Mouse (Mus musculus) forebrain, embryonic 11.5 days (tissue): Measurements from ENCODE around the gene Aldh3a2. TPM values are rescaled to one million over a fixed set of nuclear protein-coding genes. Genes with fewer than 3 reads are reported as not detected.
"Not testable (repeated sequence)": the region's sequence is repeated elsewhere in the genome, so short reads cannot be mapped to it uniquely, and the experiment has no call there.

ENCODE experiments used
- ATAC-seq: fragments of 200-750 bp; cut with Nextera tagmentation; replicated peaks from 2 replicates; pipeline ENCODE4 v1.8.0; 2017; ENCODE audit warnings: moderate TSS enrichment; ENCODE audit not compliant: low FRiP score
- DNase-seq: peaks from one replicate; pipeline ENCODE4 v3.0.0-alpha.2; 2017; ENCODE audit warnings: low spot score
- H3K27ac ChIP-seq: fragments of 300-500 bp; sonication (generic); 2 replicates; pipeline ENCODE4 v1.5.1; 2014; ENCODE audit warnings: low read depth, low read length
- H3K27me3 ChIP-seq: fragments of 300-500 bp; sonication (generic); 2 replicates; pipeline ENCODE4 v1.6.1; 2014; ENCODE audit warnings: mild to moderate bottlenecking, low read length, mixed read lengths; ENCODE audit not compliant: control insufficient read depth, insufficient read depth
- H3K36me3 ChIP-seq: fragments of 300-500 bp; sonication (generic); 2 replicates; pipeline ENCODE4 v1.6.1; 2014; ENCODE audit warnings: mild to moderate bottlenecking, low read length, moderate library complexity, mixed read lengths; ENCODE audit not compliant: control insufficient read depth, insufficient read depth
- H3K4me1 ChIP-seq: fragments of 300-500 bp; sonication (generic); replicated peaks from 2 replicates; pipeline ENCODE4 v1.6.1; 2014; ENCODE audit warnings: low read length, mixed read lengths; ENCODE audit not compliant: control insufficient read depth, insufficient read depth
- H3K4me2 ChIP-seq: fragments of 300-500 bp; sonication (generic); 2 replicates; pipeline ENCODE4 v1.6.1; 2014; ENCODE audit warnings: low read depth, mild to moderate bottlenecking, low read length, moderate library complexity, mixed read lengths; ENCODE audit not compliant: severe bottlenecking
- H3K4me3 ChIP-seq: fragments of 300-500 bp; sonication (generic); 2 replicates; pipeline ENCODE4 v1.5.1; 2014; ENCODE audit warnings: low read depth, low read length
- H3K9ac ChIP-seq: fragments of 300-500 bp; sonication (generic); 2 replicates; pipeline ENCODE4 v1.6.1; 2014; ENCODE audit warnings: low read length
- H3K9me3 ChIP-seq: fragments of 300-500 bp; sonication (generic); 2 replicates; pipeline ENCODE4 v1.6.1; 2016; ENCODE audit warnings: low read length, mixed read lengths; ENCODE audit not compliant: control insufficient read depth
- WGBS: fragments of 180-500 bp; shearing (Covaris S2); extraction: QIAGEN DNeasy Blood & Tissue Kit; methylation state at CpG from one replicate; pipeline ENCODE4 v1.1.7; 2014; 5-methylcytosine and 5-hydroxymethylcytosine counted together
- polyA plus RNA-seq: library from polyadenylated mRNA; unstranded; fragments of >200 nt; fragmentation: Nextera tagmentation; extraction: Ambion mirVana; gene quantifications from 2 replicates; pipeline ENCODE4 v1.2.1, GENCODE M21; 2014

The Aldh3a2 gene
- polyA plus RNA-seq, 1 experiment from 2014 or later: 21.8 TPM

DNA sequence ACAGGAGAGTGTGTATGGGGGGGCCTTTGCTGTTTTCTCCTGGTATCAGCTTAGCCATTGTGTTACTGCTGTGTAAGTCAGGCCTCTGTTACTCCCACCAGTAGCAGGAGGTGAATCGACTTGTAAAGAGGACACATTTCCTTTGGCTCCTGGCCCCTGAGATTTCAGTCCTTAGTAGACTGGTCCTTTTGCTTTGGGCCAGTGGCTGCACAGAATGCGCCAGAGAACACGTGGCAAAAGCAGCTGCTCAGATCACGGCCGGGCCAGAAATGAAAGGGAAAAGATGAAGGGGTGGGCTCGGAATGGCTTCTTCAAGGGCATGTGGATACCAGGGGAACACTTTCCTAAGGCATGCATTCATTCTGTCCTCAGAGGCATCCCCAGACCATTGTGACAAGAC lies 65.1 kb downstream of the Aldh3a2 start:
- DNase-seq (no peak), ATAC-seq (no peak)
- H3K9me3 ChIP-seq: no peaks in the 10 kb centered on the region
- no peaks in the 10 kb centered on the region for H3K36me3 ChIP-seq
- no peaks in the 10 kb centered on the region for H3K4me1 ChIP-seq
- H3K27ac ChIP-seq: no peak overlapping the region
- no peak overlapping the region for H3K4me2 ChIP-seq
- no peak overlapping the region for H3K4me3 ChIP-seq
- no peak overlapping the region for H3K9ac ChIP-seq
- H3K27me3 ChIP-seq: no peaks in the 10 kb centered on the region
- 77% methylated on average over 6 of the region's 6 CpGs for WGBS

DNA sequence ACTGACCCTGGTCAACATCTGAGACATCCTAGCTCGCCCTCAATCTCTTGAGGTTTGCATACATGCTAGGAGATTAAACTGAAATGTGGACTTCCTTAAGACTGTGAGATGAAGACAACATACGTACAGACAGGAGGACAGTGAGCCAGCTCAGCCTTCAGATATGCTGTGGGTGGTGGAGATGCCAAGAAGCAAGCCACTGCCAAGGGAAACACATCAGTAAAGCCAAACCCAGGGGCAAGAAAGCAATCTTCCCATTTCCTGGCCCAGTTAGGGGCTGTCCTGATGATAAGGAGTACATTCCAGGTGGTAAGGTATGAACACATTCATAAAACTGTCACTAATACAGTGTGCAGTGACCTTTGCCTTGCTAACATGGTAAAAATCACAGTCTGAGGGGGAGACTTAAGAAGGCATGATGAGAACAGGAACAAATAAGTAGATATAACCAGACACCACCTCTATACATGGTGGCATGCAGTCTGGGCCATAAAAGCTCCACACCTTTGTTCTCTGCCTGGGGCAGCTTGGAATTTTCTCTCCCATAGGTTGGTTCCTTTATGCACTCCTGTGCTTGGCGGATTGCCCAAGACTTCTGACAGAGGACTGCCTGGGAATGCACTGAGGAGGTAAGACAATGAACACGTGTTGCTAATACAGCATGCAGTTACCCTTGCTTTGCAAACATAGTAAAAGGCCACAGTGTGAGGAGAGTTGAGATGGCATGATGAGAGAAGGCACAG lies 67.5 kb downstream of the Aldh3a2 start:
- Histone ChIP-seq H3K9ac (no peak overlapping the region), H3K4me1 (no peaks in the 10 kb centered on the region), H3K4me3 (no peak overlapping the region)

DNA sequence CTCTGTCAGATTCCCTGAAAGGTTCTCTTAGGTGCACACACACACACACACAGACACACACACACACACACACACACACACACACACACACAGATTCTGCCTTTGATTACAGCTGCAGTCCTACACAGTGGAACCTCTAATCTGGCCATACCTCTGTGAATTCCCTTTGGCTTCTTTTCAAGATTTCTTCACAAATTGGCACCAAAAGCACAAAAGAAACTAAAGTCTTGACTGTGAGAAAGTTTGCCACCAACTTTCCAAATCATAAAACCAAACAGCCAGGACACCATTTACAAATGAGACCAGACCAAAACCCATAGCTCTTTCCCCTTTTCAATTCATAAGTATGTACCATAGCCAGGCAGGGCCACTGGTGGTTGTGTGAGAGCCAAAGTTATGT lies 69.3 kb downstream of the Aldh3a2 start:
- Histone ChIP-seq H3K36me3 (no peaks in the 10 kb centered on the region), H3K4me3 (no peak overlapping the region), H3K9me3 (no peaks in the 10 kb centered on the region), H3K9ac (no peak overlapping the region), H3K27me3 (no peaks in the 10 kb centered on the region), H3K4me1 (no peaks in the 10 kb centered on the region), H3K4me2 (no peak overlapping the region), H3K27ac (no peak overlapping the region)
- DNase-seq (no peak), ATAC-seq (no peak)

More for the DNA sequence above, 67.5 kb downstream of the Aldh3a2 start:
- H3K4me2 ChIP-seq: no peak overlapping the region
- H3K9me3 ChIP-seq: no peaks in the 10 kb centered on the region
- no peak for ATAC-seq
- whole genome bisulfite sequencing: 73% methylated on average over 4 of the region's 4 CpGs
- H3K27ac ChIP-seq: no peak overlapping the region
- no peaks in the 10 kb centered on the region for H3K36me3 ChIP-seq
- DNase-seq: no peak
- H3K27me3 ChIP-seq: no peaks in the 10 kb centered on the region

DNA sequence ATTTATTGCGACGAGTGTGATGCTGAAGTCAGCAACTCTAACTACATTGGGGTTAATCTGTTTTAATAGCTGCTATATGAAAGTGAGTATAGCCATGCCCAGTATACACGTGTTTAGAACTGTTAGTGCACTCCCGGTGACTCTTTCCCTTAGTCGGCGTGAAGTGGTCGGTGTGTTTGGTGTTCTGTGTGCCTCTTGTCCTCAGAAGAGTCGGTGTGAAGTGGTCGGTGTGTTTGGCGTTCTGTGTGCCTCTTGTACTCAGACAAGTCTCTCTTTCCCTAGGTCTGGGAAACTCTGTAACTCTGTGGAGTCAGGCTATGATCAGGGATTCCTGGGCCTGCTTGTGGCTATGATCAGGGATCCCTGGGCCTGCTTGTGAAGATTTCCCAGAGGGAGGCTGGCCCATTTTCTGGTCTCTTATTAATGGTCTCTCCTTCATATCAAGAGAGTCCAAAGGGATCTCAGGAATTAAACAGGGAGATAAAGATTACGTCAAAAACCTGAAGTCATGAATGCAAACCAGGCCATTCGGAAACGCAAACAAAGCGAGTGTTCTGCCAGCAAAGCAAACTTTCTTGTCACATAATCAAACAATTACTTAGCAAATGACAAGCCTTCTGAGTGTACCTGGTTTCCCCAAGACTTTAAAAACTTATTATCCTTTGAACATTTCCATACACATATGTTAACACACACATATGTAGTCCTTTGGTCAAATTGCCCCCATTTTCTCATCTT lies 70.5 kb downstream of the Aldh3a2 start:
- H3K4me1 ChIP-seq: no peaks in the 10 kb centered on the region
- H3K4me2 ChIP-seq: no peak overlapping the region
- no peak for DNase-seq
- no peak overlapping the region for H3K4me3 ChIP-seq
- H3K27ac ChIP-seq: no peak overlapping the region
- no peak for ATAC-seq
- no peaks in the 10 kb centered on the region for H3K36me3 ChIP-seq
- no peak overlapping the region for H3K9ac ChIP-seq
- H3K27me3 ChIP-seq: no peaks in the 10 kb centered on the region
- H3K9me3 ChIP-seq: no peaks in the 10 kb centered on the region
- 84% methylated on average over 14 of the region's 14 CpGs for WGBS

DNA sequence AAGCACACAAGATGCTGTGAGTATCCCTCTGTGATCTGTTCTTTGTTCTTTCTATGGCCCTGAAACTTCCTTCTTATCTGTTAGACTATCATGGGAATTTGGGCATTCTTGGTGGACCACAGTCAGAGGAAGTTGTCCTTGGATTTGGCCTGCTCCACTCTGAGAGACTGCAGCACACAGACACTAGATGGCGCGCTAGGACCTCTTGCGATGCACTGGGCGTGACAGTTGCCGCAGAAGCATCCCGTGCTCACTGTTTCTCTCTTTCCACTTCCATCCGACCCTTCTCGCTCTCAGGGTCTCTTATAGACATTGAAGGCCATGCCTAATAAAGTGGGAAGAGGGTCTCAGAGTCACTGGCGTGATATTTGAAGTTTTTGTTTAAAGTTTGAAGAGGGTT lies 73.9 kb downstream of the Aldh3a2 start:
- ATAC-seq: no peak

DNA sequence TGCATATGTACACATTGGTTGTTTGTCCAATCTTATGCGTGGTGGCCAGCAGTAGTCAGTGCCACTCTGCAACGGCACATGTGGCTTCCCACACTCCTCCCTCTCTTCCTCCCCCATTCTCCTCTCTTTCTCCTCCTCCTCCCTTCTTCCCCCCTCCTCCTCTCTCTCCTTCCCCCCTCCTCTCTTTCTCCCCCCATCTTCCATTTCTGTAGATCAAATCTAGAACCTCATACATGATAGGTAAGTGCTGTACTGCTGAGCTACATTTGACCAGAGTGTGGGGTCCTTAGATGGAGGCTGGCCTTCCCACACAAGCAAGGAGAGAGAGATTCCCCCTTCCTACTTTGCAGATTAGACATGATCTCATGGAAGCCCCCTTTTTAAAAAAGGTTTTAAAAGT lies 74.5 kb downstream of the Aldh3a2 start:
- H3K27me3 ChIP-seq: no peaks in the 10 kb centered on the region
- no peaks in the 10 kb centered on the region for H3K9me3 ChIP-seq
- H3K4me3 ChIP-seq: no peak overlapping the region
- WGBS: 100% methylated on average over 2 of the region's 2 CpGs
- no peaks in the 10 kb centered on the region for H3K36me3 ChIP-seq
- H3K4me1 ChIP-seq: no peaks in the 10 kb centered on the region
- ATAC-seq: no peak
- no peak for DNase-seq
- no peak overlapping the region for H3K9ac ChIP-seq
- H3K27ac ChIP-seq: no peak overlapping the region
- no peak overlapping the region for H3K4me2 ChIP-seq

More for the DNA sequence above, 73.9 kb downstream of the Aldh3a2 start:
- no peak overlapping the region for H3K27ac ChIP-seq
- no peaks in the 10 kb centered on the region for H3K27me3 ChIP-seq
- peak; percentile 86 for DNase-seq
- no peak overlapping the region for H3K9ac ChIP-seq
- no peak overlapping the region for H3K4me3 ChIP-seq
- no peaks in the 10 kb centered on the region for H3K36me3 ChIP-seq
- no peak overlapping the region for H3K4me2 ChIP-seq
- H3K4me1 ChIP-seq: no peaks in the 10 kb centered on the region
- H3K9me3 ChIP-seq: no peaks in the 10 kb centered on the region
- 12% methylated on average over 9 of the region's 9 CpGs for WGBS

DNA sequence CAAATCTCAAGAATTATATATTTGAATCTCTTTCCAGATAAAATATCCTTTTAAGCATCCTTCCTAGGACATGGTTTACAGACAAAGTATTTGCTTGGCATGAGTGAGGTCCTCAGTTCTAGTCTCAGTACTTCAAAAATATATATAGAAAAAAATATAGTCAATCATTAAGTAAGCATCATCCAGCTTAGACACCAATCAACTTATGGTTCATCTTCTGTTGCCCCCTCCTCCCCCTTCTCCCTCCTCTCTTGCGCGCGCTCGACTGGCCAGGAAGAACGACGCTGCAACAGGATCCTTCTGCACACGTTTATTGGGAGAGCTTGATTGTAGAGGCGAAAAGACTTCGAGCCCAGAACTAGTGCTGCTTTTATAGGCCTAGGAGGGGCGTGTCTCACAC lies 75.1 kb downstream of the Aldh3a2 start:
- not testable (repeated sequence) for H3K4me1 ChIP-seq, ATAC-seq, H3K9ac ChIP-seq, H3K36me3 ChIP-seq, H3K27me3 ChIP-seq, H3K9me3 ChIP-seq, DNase-seq, H3K4me2 ChIP-seq, H3K27ac ChIP-seq, H3K4me3 ChIP-seq
- 91% methylated on average over 7 of the region's 10 CpGs for WGBS

DNA sequence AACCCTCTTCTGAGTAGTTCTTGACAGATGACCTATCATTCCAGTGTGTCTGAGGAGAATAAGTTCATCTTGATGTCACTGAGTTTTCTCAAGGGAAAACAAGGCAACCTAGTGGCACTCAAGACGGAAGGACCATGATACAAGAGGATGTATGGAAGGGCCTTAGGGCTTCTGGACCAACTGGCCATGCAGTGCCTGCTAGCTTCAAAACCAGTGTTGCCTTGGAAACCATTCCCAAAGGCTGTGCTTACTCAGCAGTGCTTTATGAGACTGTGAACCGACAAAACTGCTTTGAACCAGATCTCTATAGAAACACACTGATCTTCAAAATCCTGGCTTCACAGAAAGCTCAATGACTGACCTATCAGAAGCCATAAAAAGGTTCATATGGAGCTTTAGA lies 76.5 kb downstream of the Aldh3a2 start:
- WGBS: 71% methylated on average over 2 of the region's 2 CpGs
- H3K4me1 ChIP-seq: no peaks in the 10 kb centered on the region
- no peak for DNase-seq

DNA sequence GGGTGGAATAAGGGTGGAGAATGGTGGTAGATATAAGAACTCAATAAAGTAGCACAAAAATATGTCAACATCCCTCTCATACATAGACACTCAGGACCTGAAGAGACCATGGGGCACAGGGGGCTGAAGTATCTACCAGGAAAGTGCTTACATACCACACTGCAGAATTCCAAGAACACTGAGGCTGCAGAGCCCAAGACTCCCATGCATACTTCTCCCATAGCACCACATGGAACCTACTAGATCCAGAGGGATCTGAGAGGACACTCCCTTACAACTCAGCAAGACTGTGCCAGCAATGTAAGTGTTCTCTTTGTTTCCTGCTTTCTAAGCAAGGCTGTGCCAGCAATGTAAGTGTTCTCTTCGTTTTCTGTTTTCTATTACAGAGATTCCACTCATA lies 83.4 kb downstream of the Aldh3a2 start:
- DNase-seq (no peak), ATAC-seq (no peak)
- no peaks in the 10 kb centered on the region for H3K9me3 ChIP-seq
- H3K9ac ChIP-seq: no peak overlapping the region
- no peaks in the 10 kb centered on the region for H3K36me3 ChIP-seq
- H3K27ac ChIP-seq: no peak overlapping the region
- no peak overlapping the region for H3K4me3 ChIP-seq
- no peaks in the 10 kb centered on the region for H3K27me3 ChIP-seq
- WGBS: 82% methylated on average over 1 of the region's 1 CpGs
- H3K4me2 ChIP-seq: no peak overlapping the region
- no peaks in the 10 kb centered on the region for H3K4me1 ChIP-seq

More for the DNA sequence above, 76.5 kb downstream of the Aldh3a2 start:
- Histone ChIP-seq H3K9ac (no peak overlapping the region), H3K4me2 (no peak overlapping the region), H3K27me3 (no peaks in the 10 kb centered on the region), H3K9me3 (no peaks in the 10 kb centered on the region), H3K27ac (no peak overlapping the region), H3K4me3 (no peak overlapping the region), H3K36me3 (no peaks in the 10 kb centered on the region)
- ATAC-seq: no peak
